Mouse (Mus musculus): ENCODE data around the gene Plppr5. TPM values are rescaled to one million over a fixed set of nuclear protein-coding genes. Genes with fewer than 3 reads are reported as not detected.
A peak's percentile ranks its signal among the peaks of the same experiment; 100 is the strongest.

Gene Plppr5
- polyA plus RNA-seq (2012; ENCODE audit: insufficient read depth, low replicate concordance), result not detected in 2 replicates

DNA sequence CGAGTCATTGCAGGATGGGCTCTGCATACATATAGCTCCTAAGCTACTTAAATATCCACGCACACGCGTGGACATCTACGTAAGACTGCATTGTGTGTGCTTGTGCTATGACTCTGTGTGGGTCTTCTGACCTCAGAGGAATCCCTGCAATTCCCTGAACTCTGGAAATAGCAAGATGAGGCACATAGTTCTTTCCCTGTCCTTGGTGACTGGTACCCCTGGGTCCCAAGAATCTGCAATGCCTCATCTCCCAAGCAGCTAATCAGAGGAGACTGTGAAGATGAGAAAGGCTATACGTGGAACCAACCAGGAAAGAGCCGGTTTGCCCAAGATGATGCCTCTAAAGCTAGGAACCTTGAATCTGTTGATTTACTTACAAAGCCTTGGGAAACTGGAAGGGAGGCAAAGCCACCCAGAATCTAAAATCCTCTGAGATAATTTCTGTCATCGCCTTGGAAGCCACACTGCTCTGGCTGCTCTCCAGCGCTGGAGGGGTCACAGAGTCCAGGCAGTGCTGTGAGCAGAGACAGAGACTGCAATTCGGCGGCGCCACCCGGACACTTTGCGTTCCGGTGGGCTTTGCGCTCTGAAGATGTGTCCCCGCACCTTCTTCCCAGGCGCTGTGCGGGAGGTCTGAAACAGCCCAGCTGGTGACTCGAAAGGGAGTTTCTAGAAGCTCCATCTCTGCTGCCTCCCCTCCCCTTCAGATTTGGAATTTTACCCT, at the start of gene Plppr5:
Gene Plppr5 (plus strand): TSS at position 308 of the 724 bp plus-strand sequence.
- Histone ChIP-seq H3K36me3 (replicated peaks; ENCODE audit: low read length) (no peaks in the 10 kb centered on the region), H3K9me3 (peaks cover 25% of the 10 kb centered on the region), H3K4me1 (peaks cover 6% of the 10 kb centered on the region; the same call in 1 of the 2 replicates), H3K4me3 (replicated peaks) (peak within 1 kb of the TSS; percentile 80), H3K27me3 (replicated peaks) (peaks cover 23% of the 10 kb centered on the region)
- TF ChIP-seq FLI1 (IDR thresholded peaks at IDR 0.05; ENCODE audit: low read length) (no peak), GATA1 (IDR thresholded peaks at IDR 0.05; ENCODE audit: borderline replicate concordance, low read length) (no peak)

GRCm38 (mm10) chr3:117549899-117550298, 24.7 kb upstream of the Plppr5 start:
- no peak overlapping the region for H3K4me3 ChIP-seq (replicated peaks)
- no peaks in the 10 kb centered on the region for H3K36me3 ChIP-seq (replicated peaks; ENCODE audit: low read length)
- TF ChIP-seq FLI1 (IDR thresholded peaks at IDR 0.05; ENCODE audit: low read length) (no peak), GATA1 (IDR thresholded peaks at IDR 0.05; ENCODE audit: borderline replicate concordance, low read length) (no peak)
- no peaks in the 10 kb centered on the region for H3K4me1 ChIP-seq
- H3K9me3 ChIP-seq, result peaks cover 3% of the 10 kb centered on the region; the same call in 1 of the 2 replicates
- no peaks in the 10 kb centered on the region for H3K27me3 ChIP-seq (replicated peaks)

- no peaks in the 10 kb centered on the region for H3K4me1 ChIP-seq
- no peaks in the 10 kb centered on the region for H3K27me3 ChIP-seq (replicated peaks)
- no peak overlapping the region for H3K4me3 ChIP-seq (replicated peaks)
- peaks cover 3% of the 10 kb centered on the region; the same call in 1 of the 2 replicates for H3K9me3 ChIP-seq
- H3K36me3 ChIP-seq (replicated peaks; ENCODE audit: low read length), result no peaks in the 10 kb centered on the region
- TF ChIP-seq GATA1 (IDR thresholded peaks at IDR 0.05; ENCODE audit: borderline replicate concordance, low read length), result no peak
- no peak for TF ChIP-seq FLI1 (IDR thresholded peaks at IDR 0.05; ENCODE audit: low read length)
Observed at GRCm38 (mm10) chr3:117550526-117550925, 24.1 kb upstream of the Plppr5 start.

DNA sequence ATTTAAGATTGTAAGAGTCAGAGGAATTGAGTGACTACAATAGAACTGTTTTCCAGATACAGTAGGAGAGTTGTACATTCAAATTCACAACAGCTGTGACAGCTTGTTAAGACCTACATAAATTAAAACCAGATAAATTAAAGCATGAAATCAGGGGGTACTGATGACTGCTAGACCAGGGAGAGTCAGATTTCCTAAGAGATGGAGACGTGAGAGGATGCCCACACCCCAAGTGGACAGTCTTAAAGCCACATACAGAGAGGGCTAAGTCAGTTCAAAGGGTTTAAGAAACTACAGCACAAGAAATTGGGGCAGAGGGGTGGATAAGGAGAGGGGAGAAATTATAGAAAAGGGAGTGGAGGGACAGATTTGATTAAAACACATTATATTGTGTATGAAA, 17.7 kb upstream of the Plppr5 start:
- Histone ChIP-seq H3K9me3 (peaks cover 3% of the 10 kb centered on the region; the same call in 1 of the 2 replicates), H3K4me1 (no peaks in the 10 kb centered on the region), H3K27me3 (replicated peaks) (no peaks in the 10 kb centered on the region), H3K4me3 (replicated peaks) (no peak overlapping the region), H3K36me3 (replicated peaks; ENCODE audit: low read length) (no peaks in the 10 kb centered on the region)
- TF ChIP-seq GATA1 (IDR thresholded peaks at IDR 0.05; ENCODE audit: borderline replicate concordance, low read length) (no peak), FLI1 (IDR thresholded peaks at IDR 0.05; ENCODE audit: low read length) (no peak)

DNA sequence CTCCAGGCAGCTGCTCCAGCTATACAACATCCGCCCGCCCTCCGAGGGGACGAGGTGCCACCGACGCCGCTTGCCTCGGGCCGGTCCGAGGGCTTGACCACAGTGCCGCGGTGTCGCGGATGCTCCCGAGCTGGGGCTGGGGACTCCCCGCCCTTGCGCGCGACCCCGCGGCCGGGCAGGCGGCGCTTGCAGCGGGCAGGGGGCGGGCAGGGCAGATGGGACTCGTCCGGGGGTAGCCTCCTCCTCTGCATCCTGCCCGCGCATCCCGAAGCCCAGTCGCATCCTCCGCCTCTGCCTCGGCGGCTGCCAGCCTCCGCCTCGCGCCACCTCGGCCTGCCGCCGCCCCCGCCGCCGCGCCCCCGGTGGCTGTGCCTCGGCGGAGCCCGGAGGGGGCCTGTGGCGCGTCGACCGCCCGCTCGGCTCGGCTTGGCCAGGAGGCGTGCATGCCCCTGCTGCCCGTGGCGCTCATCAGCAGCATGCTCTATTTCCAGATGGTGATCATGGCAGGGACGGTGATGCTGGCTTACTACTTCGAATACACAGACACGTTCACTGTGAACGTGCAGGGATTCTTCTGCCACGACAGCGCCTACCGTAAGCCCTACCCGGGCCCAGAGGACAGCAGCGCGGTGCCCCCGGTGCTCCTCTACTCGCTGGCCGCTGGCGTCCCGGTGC, 754 bp downstream of the Plppr5 start:
- peaks cover 6% of the 10 kb centered on the region; the same call in 1 of the 2 replicates for H3K4me1 ChIP-seq
- H3K9me3 ChIP-seq, result peaks cover 25% of the 10 kb centered on the region
- TF ChIP-seq FLI1 (IDR thresholded peaks at IDR 0.05; ENCODE audit: low read length) (no peak), GATA1 (IDR thresholded peaks at IDR 0.05; ENCODE audit: borderline replicate concordance, low read length) (no peak)
- H3K4me3 ChIP-seq (replicated peaks), result peak overlapping the region; percentile 80
- peaks cover 23% of the 10 kb centered on the region for H3K27me3 ChIP-seq (replicated peaks)
- H3K36me3 ChIP-seq (replicated peaks; ENCODE audit: low read length), result no peaks in the 10 kb centered on the region

GRCm38 (mm10) chr3:117575928-117576254, 1.3 kb downstream of the Plppr5 start:
- Histone ChIP-seq H3K27me3 (replicated peaks) (peaks cover 23% of the 10 kb centered on the region), H3K4me1 (peaks cover 6% of the 10 kb centered on the region; the same call in 1 of the 2 replicates), H3K9me3 (peaks cover 25% of the 10 kb centered on the region), H3K4me3 (replicated peaks) (no peak overlapping the region), H3K36me3 (replicated peaks; ENCODE audit: low read length) (no peaks in the 10 kb centered on the region)
- no peak for TF ChIP-seq FLI1 (IDR thresholded peaks at IDR 0.05; ENCODE audit: low read length)

GRCm38 (mm10) chr3:117577349-117577748, 2.7 kb downstream of the Plppr5 start:
- Histone ChIP-seq H3K4me1 (peaks cover 6% of the 10 kb centered on the region; the same call in 1 of the 2 replicates), H3K36me3 (replicated peaks; ENCODE audit: low read length) (no peaks in the 10 kb centered on the region), H3K27me3 (replicated peaks) (peaks cover 23% of the 10 kb centered on the region), H3K4me3 (replicated peaks) (no peak overlapping the region), H3K9me3 (peaks cover 25% of the 10 kb centered on the region)
- no peak for TF ChIP-seq FLI1 (IDR thresholded peaks at IDR 0.05; ENCODE audit: low read length)
- TF ChIP-seq GATA1 (IDR thresholded peaks at IDR 0.05; ENCODE audit: borderline replicate concordance, low read length), result no peak

GRCm38 (mm10) chr3:117582628-117583027, 8.0 kb downstream of the Plppr5 start:
- H3K4me3 ChIP-seq (replicated peaks), result no peak overlapping the region
- no peaks in the 10 kb centered on the region for H3K27me3 ChIP-seq (replicated peaks)
- H3K9me3 ChIP-seq, result peaks cover 5% of the 10 kb centered on the region; the same call in 1 of the 2 replicates
- TF ChIP-seq GATA1 (IDR thresholded peaks at IDR 0.05; ENCODE audit: borderline replicate concordance, low read length) (no peak), FLI1 (IDR thresholded peaks at IDR 0.05; ENCODE audit: low read length) (no peak)
- no peaks in the 10 kb centered on the region for H3K36me3 ChIP-seq (replicated peaks; ENCODE audit: low read length)
- H3K4me1 ChIP-seq, result no peaks in the 10 kb centered on the region

- no peak for TF ChIP-seq GATA1 (IDR thresholded peaks at IDR 0.05; ENCODE audit: borderline replicate concordance, low read length)
- no peak for TF ChIP-seq FLI1 (IDR thresholded peaks at IDR 0.05; ENCODE audit: low read length)
- no peaks in the 10 kb centered on the region for H3K4me1 ChIP-seq
- no peak overlapping the region for H3K4me3 ChIP-seq (replicated peaks)
- no peaks in the 10 kb centered on the region for H3K36me3 ChIP-seq (replicated peaks; ENCODE audit: low read length)
- H3K27me3 ChIP-seq (replicated peaks), result no peaks in the 10 kb centered on the region
- H3K9me3 ChIP-seq, result no peaks in the 10 kb centered on the region; the same call in 1 of the 2 replicates
Observed at GRCm38 (mm10) chr3:117602404-117602803, 27.8 kb downstream of the Plppr5 start.

DNA sequence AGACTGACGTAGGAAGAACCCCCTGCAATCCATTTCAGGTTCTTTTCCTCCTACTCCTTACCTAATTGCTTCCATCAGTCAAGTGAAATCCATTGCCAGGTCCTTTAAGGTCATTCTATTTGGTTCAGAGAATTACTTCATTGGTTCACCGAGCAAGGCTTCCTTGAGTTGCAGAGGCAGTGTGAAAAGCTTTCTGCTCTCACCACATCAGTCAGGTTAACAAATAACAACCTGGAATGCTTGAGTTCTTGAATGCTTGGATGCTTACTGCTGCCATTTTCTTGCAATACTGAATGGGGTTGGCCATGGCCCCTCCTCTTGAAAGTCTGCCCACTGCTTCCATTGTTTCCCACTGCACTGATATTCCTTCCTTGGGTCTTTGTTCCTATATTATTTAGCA, 28.8 kb downstream of the Plppr5 start:
- no peak for TF ChIP-seq GATA1 (IDR thresholded peaks at IDR 0.05; ENCODE audit: borderline replicate concordance, low read length)
- TF ChIP-seq FLI1 (IDR thresholded peaks at IDR 0.05; ENCODE audit: low read length), result no peak
- Histone ChIP-seq H3K9me3 (no peaks in the 10 kb centered on the region; the same call in 1 of the 2 replicates), H3K4me1 (no peaks in the 10 kb centered on the region), H3K27me3 (replicated peaks) (no peaks in the 10 kb centered on the region), H3K4me3 (replicated peaks) (no peak overlapping the region), H3K36me3 (replicated peaks; ENCODE audit: low read length) (no peaks in the 10 kb centered on the region)
